Mouse (Mus musculus): Measurements from ENCODE around the gene Zfp110.

DNA sequence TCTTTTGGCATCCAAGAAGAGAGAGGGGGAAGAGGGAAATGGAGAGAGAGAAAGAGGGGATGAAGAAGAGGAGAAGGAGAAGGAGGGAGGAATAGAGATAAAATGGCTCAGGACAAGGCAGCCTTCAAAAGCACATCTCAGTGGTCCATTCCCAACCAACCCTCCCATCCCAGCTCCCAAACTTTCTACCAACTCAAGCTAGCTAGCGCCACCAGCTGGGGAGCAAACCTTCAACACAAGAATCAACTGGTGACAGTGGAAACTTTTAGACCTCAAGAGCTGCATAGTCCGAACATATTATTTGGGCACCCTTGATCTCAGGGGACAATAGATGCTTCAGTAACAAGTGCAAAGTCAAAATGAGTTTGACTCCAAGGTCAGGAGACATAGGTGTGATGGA lies 36.6 kb upstream of the Zfp110 start:
- no peak for TF ChIP-seq EP300 (IDR thresholded peaks at IDR 0.05)
- no peak for TF ChIP-seq CTCF (IDR thresholded peaks at IDR 0.05)
